Mouse (Mus musculus) Patski (cell line): ENCODE measurements around the gene Tal1. TPM values are rescaled to one million over a fixed set of nuclear protein-coding genes. Genes with fewer than 3 reads are reported as not detected.

Source experiments
- ATAC-seq: fragments of 100-300 bp; one replicate; pipeline ENCODE4 v1.8.0; 2021
- CTCF ChIA-PET: fragments of 350-600 bp; sonication (Branson Sonifier 250); formaldehyde crosslinking; loops from one replicate; lab custom pipeline; 2022; ENCODE audit warnings: inconsistent platforms; lab: Charles Lee
- POLR2A ChIA-PET: fragments of 350-600 bp; sonication (Branson Sonifier 250); formaldehyde crosslinking; loops from one replicate; lab custom pipeline; 2022; ENCODE audit warnings: antibody characterized with exemption, inconsistent platforms; lab: Charles Lee
- DNase-seq: peaks from one replicate; pipeline ENCODE4 v3.0.0-alpha.2; 2011; ENCODE audit warnings: low read depth, low spot score
- H3K27me3 ChIP-seq: fragments of 371-371 bp; one replicate; pipeline ENCODE4 v1.5.1; 2021
- CTCF ChIP-seq: fragments of 100-300 bp; IDR thresholded peaks from one replicate; pipeline ENCODE4 v1.5.1; 2021
- in situ Hi-C: fragments of 300-500 bp; cut with MboI; formaldehyde crosslinking; loops from 3 replicates; pipeline ENCODE4 v1.11.1; 2018; ENCODE audit warnings: low pct_unique_long_range_greater_than_20kb, mixed read lengths
- polyA plus RNA-seq: library from polyadenylated mRNA; unstranded; gene quantifications from one replicate; pipeline ENCODE4 v1.2.3, GENCODE M21; 2021

Tal1 gene
- polyA plus RNA-seq, 1 experiment from 2014 or later: 1.2 TPM

DNA sequence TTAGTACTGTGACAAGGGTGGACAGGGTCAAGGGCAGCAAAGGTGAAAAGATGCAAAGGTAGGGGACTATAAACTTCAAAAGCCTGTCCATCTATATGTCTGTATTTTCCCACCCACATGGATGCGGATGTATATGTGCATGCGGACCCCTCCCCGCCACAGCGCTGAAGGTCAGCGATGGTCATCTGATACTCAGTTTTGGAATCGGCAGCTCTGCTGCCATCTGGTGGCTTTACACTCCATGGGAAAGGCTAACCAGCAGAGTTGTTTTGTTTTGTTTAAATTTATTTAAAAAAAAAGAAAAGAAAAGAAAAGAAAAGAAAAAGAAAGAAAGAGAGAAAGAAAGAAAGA lies 40.9 kb downstream of the Tal1 start:
- ChIA-PET POLR2A (no interaction called here), CTCF (interaction anchor here (1.0 to 3.7 kb wide), 4 partner anchors 9 to 113 kb away, joined by 3 to 14 read pairs (median 7); partner anchors contain the start of gene Pdzk1ip1)
- no peaks in the 10 kb centered on the region for H3K27me3 ChIP-seq
- in situ Hi-C loops: no loop called here
- ATAC-seq (no peak), DNase-seq (no peak)
- no peak for TF ChIP-seq CTCF

- peak; percentile 92 for TF ChIP-seq CTCF
- in situ Hi-C loops: no loop called here
- DNase-seq: no peak
- CTCF ChIA-PET: interaction anchor here (0.5 to 1.6 kb wide), 5 partner anchors 16 to 413 kb away, joined by 3 to 8 read pairs (median 4); no protein-coding TSS in a partner anchor
- ATAC-seq: no peak
- POLR2A ChIA-PET: no interaction called here
- no peaks in the 10 kb centered on the region for H3K27me3 ChIP-seq
Measured at GRCm38 (mm10) chr4:115101682-115102081, 45.5 kb downstream of the Tal1 start.

DNA sequence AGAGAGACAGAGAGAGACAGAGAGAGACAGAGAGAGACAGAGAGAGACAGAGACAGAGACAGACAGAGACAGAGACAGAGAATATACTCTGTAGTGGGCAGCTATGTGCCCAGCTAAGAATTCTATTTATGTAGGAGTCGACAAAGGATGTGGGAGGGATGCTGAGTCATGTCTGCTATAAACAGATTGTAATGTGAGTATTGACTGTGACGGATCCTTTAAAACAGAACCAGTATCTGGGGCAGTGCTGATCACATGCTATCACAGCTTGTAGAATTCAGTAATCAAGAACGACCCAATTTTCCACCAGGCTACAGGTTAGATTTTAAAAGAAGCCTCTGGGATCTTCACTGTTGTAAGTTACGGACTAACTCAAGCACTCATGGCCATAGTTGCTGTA lies 47.3 kb downstream of the Tal1 start:
- no peaks in the 10 kb centered on the region for H3K27me3 ChIP-seq
- ChIA-PET POLR2A (no interaction called here), CTCF (interaction anchor here (1.5 kb wide), 1 partner anchor 8 kb away, joined by 5 read pairs; no protein-coding TSS in a partner anchor)
- TF ChIP-seq CTCF: no peak
- ATAC-seq: no peak
- in situ Hi-C loops: no loop called here
- DNase-seq: no peak

DNA sequence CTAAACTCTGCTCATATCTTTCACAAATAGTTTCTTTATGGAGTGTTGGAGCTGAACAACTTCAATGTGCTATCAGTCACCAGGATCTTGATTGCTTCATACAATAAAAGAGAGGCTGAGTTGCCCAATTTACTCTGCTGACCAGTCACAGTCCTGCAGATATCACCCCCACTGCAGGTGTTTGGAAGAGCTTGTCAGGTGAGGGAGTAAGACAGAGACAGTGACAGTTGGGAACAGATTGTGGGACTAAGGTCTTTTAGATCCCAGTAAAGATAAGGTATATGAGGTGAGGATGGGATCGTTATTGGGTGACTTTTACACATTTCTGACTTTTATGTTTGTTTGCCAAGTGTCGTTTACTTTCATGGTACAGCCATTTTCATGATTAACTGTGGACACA lies 54.9 kb downstream of the Tal1 start:
- ATAC-seq (no peak), DNase-seq (no peak)
- POLR2A ChIA-PET: no interaction called here
- H3K27me3 ChIP-seq: no peaks in the 10 kb centered on the region
- in situ Hi-C loops: no loop called here
- no peak for TF ChIP-seq CTCF
- CTCF ChIA-PET: interaction anchor here (1.9 to 2.5 kb wide), 2 partner anchors 8 to 12 kb away, joined by 5 to 9 read pairs; no protein-coding TSS in a partner anchor

GRCm38 (mm10) chr4:115113266-115113665 lies 57.0 kb downstream of the Tal1 start:
- ChIA-PET CTCF (interaction anchor here (2.5 kb wide), 1 partner anchor 10 kb away, joined by 9 read pairs; no protein-coding TSS in a partner anchor), POLR2A (no interaction called here)
- H3K27me3 ChIP-seq: no peaks in the 10 kb centered on the region
- in situ Hi-C loops: no loop called here
- no peak for ATAC-seq
- TF ChIP-seq CTCF: no peak
- no peak for DNase-seq

- DNase-seq: no peak
- TF ChIP-seq CTCF: no peak
- H3K27me3 ChIP-seq: peaks cover 2% of the 10 kb centered on the region
- no peak for ATAC-seq
- ChIA-PET CTCF (no interaction called here), POLR2A (no interaction called here)
- in situ Hi-C loops: no loop called here
Measured at GRCm38 (mm10) chr4:115119642-115120041, 63.4 kb downstream of the Tal1 start.

DNA sequence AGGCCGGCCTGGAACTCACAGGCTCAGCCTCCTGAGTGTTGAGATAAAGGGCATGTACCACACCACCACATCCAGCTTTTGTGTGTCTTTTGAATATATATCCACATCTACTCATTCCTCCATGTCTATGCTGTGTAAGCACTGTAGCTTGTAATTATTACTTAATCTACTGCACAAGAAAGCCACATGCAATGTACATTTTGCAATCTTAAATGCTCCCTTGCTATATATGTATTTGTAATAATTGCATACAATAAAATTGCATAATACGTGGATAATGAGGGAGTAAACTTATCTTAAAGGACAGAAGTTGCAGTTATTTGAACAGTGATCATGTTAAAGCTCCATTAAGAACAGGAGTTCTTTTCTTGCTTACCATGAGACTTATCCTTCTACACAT lies 64.9 kb downstream of the Tal1 start:
- ChIA-PET POLR2A (no interaction called here), CTCF (interaction anchor here (1.0 kb wide), 1 partner anchor 20 kb away, joined by 3 read pairs; no protein-coding TSS in a partner anchor)
- no peak for DNase-seq
- no peak for TF ChIP-seq CTCF
- ATAC-seq: no peak
- in situ Hi-C loops: no loop called here
- peaks cover 2% of the 10 kb centered on the region for H3K27me3 ChIP-seq

Other genes starting within 250 kb of the Tal1 start
- gene Gm12830, start 234.7 kb upstream of the Tal1 start, polyA plus RNA-seq: not detected
- gene Foxd2, start 147.6 kb upstream of the Tal1 start, polyA plus RNA-seq: 0.92 TPM
- not detected for gene Foxe3, start 130.4 kb upstream of the Tal1 start, polyA plus RNA-seq
- 85.5 TPM for gene Cmpk1, start 69.2 kb upstream of the Tal1 start, polyA plus RNA-seq
- gene Stil, start 56.3 kb upstream of the Tal1 start, polyA plus RNA-seq: 6.4 TPM
- 142 TPM for gene Pdzk1ip1, start 32.3 kb downstream of the Tal1 start, polyA plus RNA-seq
- not detected for gene Cyp4x1, start 77.9 kb downstream of the Tal1 start, polyA plus RNA-seq
- not detected for gene Cyp4a29, start 185.7 kb downstream of the Tal1 start, polyA plus RNA-seq
- gene Cyp4a12a, start 242.6 kb downstream of the Tal1 start, polyA plus RNA-seq: 0.44 TPM